Mouse (Mus musculus): ENCODE measurements around the gene Aven. TPM values are rescaled to one million over a fixed set of nuclear protein-coding genes. Genes with fewer than 3 reads are reported as not detected.

The Aven gene
- polyA plus RNA-seq, 1 experiment from 2014 or later: 10.1 TPM

DNA sequence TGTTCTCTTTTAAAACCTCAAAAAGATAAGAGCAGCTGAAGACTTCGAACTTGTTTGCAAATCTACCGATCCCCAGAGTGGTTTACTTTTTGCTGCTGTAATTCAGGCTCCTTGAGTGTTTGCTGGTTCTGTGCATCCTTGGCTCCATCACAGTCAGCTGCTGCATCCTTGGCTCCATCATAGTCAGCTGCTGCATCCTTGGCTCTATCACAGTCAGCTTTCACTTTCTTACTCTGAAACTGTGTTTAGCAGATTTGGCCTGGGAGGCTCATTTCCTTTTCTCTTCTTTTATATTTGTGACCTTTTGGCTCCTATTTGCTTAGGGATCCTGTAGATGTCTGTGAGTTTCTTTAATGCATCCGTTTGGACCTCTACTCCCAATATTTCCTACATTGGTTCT, 24.5 kb downstream of the Aven start:
- H3K9ac ChIP-seq (replicated peaks): no peak overlapping the region
- H3K4me1 ChIP-seq (replicated peaks): no peaks in the 10 kb centered on the region
- H3K4me3 ChIP-seq (replicated peaks): no peak overlapping the region
- no peaks in the 10 kb centered on the region for H3K9me3 ChIP-seq
- no peak overlapping the region for H3K4me2 ChIP-seq
- H3K27ac ChIP-seq: no peak overlapping the region
- 94% methylated on average over 3 of the region's 3 CpGs for WGBS
- 0 out of 2 replicates have a peak, but pooled peaks cover 2% of the 10 kb centered on the region for H3K36me3 ChIP-seq
- H3K27me3 ChIP-seq: no peaks in the 10 kb centered on the region
- ATAC-seq (ENCODE audit: insufficient number of reproducible peaks, insufficient read depth, low FRiP score, low TSS enrichment, low read depth): no peak

DNA sequence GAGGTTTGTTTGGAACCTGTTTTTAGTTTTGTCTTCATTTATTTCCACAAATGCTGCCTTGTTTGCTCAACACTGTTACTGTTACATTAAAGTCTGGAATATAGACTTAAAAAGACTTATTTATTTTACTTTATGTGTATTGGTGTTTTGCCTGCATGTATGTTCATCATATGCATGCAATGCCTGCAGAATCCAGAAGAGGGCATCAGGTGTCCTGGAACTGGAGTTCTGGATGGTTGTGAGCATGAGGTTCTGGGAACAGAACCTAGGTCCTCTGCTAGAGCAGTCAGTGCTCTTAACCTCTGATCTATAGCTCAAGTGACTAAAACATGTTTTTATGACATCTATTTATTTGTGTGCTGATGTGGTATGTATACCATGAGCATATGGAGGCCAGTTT, 25.8 kb downstream of the Aven start:
- Histone ChIP-seq H3K4me3 (replicated peaks) (no peak overlapping the region), H3K27ac (no peak overlapping the region), H3K9ac (replicated peaks) (no peak overlapping the region), H3K27me3 (no peaks in the 10 kb centered on the region), H3K36me3 (0 out of 2 replicates have a peak, but pooled peaks cover 2% of the 10 kb centered on the region), H3K4me1 (replicated peaks) (no peaks in the 10 kb centered on the region), H3K9me3 (no peaks in the 10 kb centered on the region), H3K4me2 (no peak overlapping the region)
- no peak for ATAC-seq (ENCODE audit: insufficient number of reproducible peaks, insufficient read depth, low FRiP score, low TSS enrichment, low read depth)

DNA sequence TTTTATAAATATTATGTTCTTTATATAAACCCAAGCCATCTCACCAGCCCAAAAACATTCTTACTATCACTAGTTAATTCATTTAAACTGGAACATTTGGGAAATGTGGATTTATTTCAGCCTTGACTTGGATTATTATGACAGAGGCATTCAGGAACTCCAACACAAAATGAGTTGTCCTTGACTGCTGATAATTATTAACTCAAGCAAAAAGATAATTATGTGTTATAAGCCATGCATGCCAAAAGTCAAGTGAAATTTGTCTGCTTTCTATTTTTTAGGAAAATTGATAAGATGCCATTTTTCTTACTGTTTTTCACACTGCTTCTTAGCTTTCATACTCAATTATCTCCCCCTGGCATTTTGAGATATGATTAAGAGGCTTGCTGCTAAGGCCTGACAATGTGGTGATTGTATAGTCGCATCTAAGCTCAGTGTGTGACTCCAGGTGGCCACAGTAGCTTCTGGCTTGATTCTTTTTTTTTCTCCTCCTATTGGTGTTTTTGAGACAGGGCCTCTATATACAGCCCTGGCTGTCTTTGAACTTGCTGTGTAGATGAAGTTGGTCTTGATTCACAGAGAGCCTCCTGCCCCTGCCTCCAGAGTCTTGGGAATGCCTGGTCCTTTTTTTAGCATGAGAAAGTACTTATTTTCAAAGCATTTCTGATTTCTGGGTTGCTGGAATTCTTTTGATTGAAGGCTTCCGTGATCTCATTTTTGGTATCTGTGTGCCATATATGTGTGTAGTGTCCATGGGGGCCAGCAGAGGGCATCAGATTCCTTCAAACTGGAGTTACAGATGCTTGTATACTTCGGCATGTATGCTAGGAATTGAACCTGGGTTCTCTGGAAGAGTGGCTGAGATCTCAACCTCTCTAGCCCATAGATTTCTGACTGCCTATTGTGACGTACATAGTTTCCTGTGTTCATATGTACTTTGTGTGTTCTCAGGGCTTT, 28.0 kb downstream of the Aven start:
- no peaks in the 10 kb centered on the region for H3K27me3 ChIP-seq
- no peak for ATAC-seq (ENCODE audit: insufficient number of reproducible peaks, insufficient read depth, low FRiP score, low TSS enrichment, low read depth)
- H3K4me1 ChIP-seq (replicated peaks): no peaks in the 10 kb centered on the region
- H3K9me3 ChIP-seq: no peaks in the 10 kb centered on the region
- no peak overlapping the region for H3K27ac ChIP-seq
- H3K36me3 ChIP-seq: 0 out of 2 replicates have a peak, but pooled peaks cover 2% of the 10 kb centered on the region
- WGBS: 89% methylated on average over 4 of the region's 4 CpGs
- no peak overlapping the region for H3K4me3 ChIP-seq (replicated peaks)
- no peak overlapping the region for H3K9ac ChIP-seq (replicated peaks)
- no peak overlapping the region for H3K4me2 ChIP-seq

DNA sequence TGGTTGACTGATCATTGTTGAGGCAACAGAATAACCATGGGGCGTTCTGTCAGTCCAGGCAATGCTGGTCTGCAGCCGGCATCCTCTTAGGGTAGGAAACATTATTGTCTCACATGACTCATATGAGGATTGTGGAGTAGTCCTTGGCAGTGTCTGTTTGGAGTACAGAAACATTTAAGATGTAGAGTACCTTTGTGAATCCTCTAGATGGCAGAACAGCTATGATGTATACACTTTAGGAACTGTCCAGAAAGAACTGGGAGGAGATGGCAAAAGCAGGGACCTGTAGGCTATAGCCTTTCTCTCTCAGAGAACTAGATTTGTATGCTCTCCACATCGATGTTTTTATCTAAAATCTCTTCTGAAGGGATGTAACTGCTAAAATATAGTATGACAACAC, 34.2 kb downstream of the Aven start:
- Histone ChIP-seq H3K4me1 (replicated peaks) (no peaks in the 10 kb centered on the region), H3K4me2 (no peak overlapping the region), H3K4me3 (replicated peaks) (no peak overlapping the region), H3K9ac (replicated peaks) (no peak overlapping the region), H3K9me3 (no peaks in the 10 kb centered on the region), H3K27ac (no peak overlapping the region), H3K27me3 (no peaks in the 10 kb centered on the region), H3K36me3 (no peaks in the 10 kb centered on the region)
- ATAC-seq (ENCODE audit: insufficient number of reproducible peaks, insufficient read depth, low FRiP score, low TSS enrichment, low read depth): no peak
- WGBS: 94% methylated on average over 3 of the region's 3 CpGs

DNA sequence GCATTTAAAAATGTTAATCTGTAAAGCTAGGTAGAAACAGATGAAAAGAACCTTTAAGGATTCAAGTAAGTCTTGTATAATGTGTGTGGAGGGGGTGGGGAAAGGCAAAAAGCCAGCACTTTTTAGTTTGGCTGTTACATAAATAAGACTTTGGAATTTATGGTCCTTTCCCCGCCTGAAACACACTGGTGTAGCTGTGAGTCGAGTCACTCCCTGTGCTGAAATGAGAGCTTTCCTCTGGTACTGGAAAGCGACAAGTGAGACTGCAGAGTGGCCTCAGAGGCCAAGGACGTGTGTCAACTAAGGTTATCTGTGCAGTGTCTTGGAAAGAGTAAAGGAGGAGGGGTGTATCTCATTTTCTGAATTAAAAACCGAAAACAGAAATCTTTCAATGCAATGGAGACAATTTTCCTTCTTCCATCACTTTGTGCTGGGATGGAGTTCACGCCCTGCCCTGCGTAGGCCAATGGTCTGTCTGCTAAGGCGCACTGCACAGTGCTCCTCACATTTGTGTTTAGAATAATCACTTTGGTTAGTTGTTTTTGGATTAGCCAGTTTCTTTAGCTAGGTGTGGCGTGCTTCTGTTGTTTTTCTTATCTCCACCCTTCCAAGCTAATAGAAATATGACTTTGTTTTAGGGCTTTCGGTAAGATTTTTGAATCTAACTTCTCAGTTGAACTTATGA, 40.2 kb downstream of the Aven start:
- Histone ChIP-seq H3K9ac (replicated peaks) (no peak overlapping the region), H3K4me2 (no peak overlapping the region), H3K4me1 (replicated peaks) (no peaks in the 10 kb centered on the region), H3K4me3 (replicated peaks) (no peak overlapping the region), H3K36me3 (no peaks in the 10 kb centered on the region), H3K27me3 (no peaks in the 10 kb centered on the region), H3K27ac (no peak overlapping the region), H3K9me3 (no peaks in the 10 kb centered on the region)
- WGBS: 64% methylated on average over 10 of the region's 10 CpGs
- ATAC-seq (ENCODE audit: insufficient number of reproducible peaks, insufficient read depth, low FRiP score, low TSS enrichment, low read depth): no peak

DNA sequence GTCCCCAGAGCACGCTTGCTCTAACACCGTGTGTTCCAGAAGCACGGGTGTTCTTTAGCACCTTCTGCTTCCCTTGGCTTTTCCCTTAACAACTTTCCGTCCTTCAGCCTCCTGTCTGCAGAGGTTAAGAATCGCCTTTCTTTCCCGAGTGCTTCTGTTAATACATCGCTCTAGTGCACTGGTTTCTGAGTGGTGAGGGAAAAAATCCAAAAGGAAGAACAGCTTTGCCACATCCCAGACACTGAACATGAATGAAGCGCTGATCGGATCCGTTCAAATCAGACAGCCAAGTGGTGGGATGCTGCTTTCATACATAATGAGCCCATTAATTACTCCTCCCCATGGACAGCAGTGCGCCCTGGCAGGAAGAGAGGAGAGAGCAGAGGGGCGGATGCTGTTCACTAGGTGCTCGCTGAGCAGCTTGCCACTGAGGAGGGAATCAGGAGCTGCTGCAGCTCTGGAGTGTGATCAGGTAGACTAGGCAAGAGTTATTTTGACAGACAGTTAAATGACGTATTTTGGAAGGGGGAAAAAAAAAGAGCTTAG, 42.0 kb downstream of the Aven start:
- WGBS: 66% methylated on average over 14 of the region's 14 CpGs
- H3K36me3 ChIP-seq: no peaks in the 10 kb centered on the region
- ATAC-seq (ENCODE audit: insufficient number of reproducible peaks, insufficient read depth, low FRiP score, low TSS enrichment, low read depth): no peak

DNA sequence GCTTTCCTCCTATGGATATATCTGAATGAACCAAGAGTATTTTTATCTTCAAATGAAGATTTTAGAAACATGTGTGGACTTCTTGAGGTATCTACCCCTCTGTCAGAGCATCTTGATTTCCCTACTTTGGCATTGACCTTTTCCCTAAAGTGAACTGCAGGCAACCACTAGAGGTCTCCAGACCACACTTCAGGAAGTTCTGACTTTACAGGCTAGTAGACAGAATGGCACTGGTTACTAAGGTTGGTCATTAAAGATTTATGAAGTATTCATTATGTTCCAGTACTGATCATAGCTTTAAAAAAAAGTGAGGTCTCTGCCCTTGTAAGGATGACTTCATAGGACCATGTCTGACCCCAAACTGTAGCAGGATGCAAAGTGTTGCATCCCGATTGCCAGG, 46.0 kb downstream of the Aven start:
- Histone ChIP-seq H3K9me3 (no peaks in the 10 kb centered on the region), H3K9ac (replicated peaks) (no peak overlapping the region), H3K27me3 (no peaks in the 10 kb centered on the region), H3K27ac (no peak overlapping the region), H3K4me3 (replicated peaks) (no peak overlapping the region), H3K4me1 (replicated peaks) (no peaks in the 10 kb centered on the region), H3K36me3 (no peaks in the 10 kb centered on the region), H3K4me2 (no peak overlapping the region)
- no peak for ATAC-seq (ENCODE audit: insufficient number of reproducible peaks, insufficient read depth, low FRiP score, low TSS enrichment, low read depth)
- WGBS: 88% methylated on average over 1 of the region's 1 CpGs

More for the DNA sequence above, 42.0 kb downstream of the Aven start:
- H3K27ac ChIP-seq: no peak overlapping the region
- H3K4me3 ChIP-seq (replicated peaks): no peak overlapping the region
- no peaks in the 10 kb centered on the region for H3K9me3 ChIP-seq
- H3K4me1 ChIP-seq (replicated peaks): no peaks in the 10 kb centered on the region
- no peaks in the 10 kb centered on the region for H3K27me3 ChIP-seq
- no peak overlapping the region for H3K9ac ChIP-seq (replicated peaks)
- no peak overlapping the region for H3K4me2 ChIP-seq

DNA sequence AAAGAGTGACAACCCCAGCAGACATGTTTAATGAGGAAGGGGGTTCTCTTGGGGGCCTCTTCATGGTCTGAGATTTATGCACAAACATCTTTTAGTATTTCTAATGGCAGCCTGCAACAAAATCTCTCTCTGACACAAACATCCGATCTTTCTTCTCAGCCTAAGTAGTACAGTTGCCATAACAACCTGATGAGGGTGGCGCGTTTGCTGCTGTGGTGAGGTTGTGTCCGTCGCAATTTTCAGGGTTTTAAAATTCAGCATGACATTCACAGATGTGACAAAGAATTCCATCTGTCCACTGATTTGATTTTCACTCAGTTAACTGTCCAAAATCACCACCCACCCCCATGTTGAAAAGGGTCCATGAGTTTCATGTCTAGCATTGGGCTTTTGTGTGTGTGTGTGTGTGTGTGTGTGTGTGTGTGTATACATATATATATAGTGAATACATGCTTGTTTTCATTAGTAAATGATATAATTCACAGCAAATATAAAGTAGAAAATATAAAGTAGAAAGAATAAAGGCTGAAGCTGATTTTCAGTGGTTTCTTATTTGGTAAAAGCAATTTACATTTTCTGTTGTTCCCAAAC, 49.0 kb downstream of the Aven start:
- Histone ChIP-seq H3K36me3 (no peaks in the 10 kb centered on the region), H3K27ac (no peak overlapping the region), H3K4me2 (no peak overlapping the region), H3K4me1 (replicated peaks) (no peaks in the 10 kb centered on the region), H3K27me3 (no peaks in the 10 kb centered on the region), H3K9ac (replicated peaks) (no peak overlapping the region), H3K9me3 (no peaks in the 10 kb centered on the region), H3K4me3 (replicated peaks) (no peak overlapping the region)
- WGBS: 88% methylated on average over 5 of the region's 5 CpGs
- ATAC-seq (ENCODE audit: insufficient number of reproducible peaks, insufficient read depth, low FRiP score, low TSS enrichment, low read depth): no peak

GRCm38 (mm10) chr2:112556527-112556926, 63.8 kb downstream of the Aven start:
- Histone ChIP-seq H3K9ac (replicated peaks) (no peak overlapping the region), H3K27me3 (no peaks in the 10 kb centered on the region), H3K4me1 (replicated peaks) (no peaks in the 10 kb centered on the region), H3K4me3 (replicated peaks) (no peak overlapping the region), H3K4me2 (no peak overlapping the region), H3K9me3 (no peaks in the 10 kb centered on the region), H3K36me3 (no peaks in the 10 kb centered on the region), H3K27ac (no peak overlapping the region)
- 81% methylated on average over 10 of the region's 10 CpGs for WGBS
- ATAC-seq (ENCODE audit: insufficient number of reproducible peaks, insufficient read depth, low FRiP score, low TSS enrichment, low read depth): no peak

DNA sequence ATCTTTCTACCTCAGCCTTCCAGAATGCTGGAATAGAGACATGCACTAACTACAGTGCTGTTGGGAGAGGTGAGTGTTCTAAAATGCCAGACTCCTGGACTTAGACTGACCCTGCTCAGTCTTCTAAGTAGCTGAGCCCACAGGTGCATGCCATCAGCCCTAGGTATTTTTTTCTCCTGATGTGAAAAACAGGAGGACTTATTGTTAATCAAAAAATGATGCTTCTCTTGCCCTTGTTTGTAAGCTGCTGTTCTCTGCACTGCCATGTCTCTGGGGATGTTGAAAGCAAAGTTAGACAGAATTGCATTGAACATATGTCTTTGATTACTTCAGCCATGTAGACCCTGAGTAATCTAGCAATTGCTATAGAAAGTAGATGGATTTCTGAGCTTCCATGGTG, 64.7 kb downstream of the Aven start:
- Histone ChIP-seq H3K4me2 (no peak overlapping the region), H3K9ac (replicated peaks) (no peak overlapping the region), H3K36me3 (no peaks in the 10 kb centered on the region), H3K27me3 (no peaks in the 10 kb centered on the region), H3K9me3 (no peaks in the 10 kb centered on the region), H3K4me1 (replicated peaks) (no peaks in the 10 kb centered on the region), H3K4me3 (replicated peaks) (no peak overlapping the region), H3K27ac (no peak overlapping the region)
- peak; percentile 81 for ATAC-seq (ENCODE audit: insufficient number of reproducible peaks, insufficient read depth, low FRiP score, low TSS enrichment, low read depth)

DNA sequence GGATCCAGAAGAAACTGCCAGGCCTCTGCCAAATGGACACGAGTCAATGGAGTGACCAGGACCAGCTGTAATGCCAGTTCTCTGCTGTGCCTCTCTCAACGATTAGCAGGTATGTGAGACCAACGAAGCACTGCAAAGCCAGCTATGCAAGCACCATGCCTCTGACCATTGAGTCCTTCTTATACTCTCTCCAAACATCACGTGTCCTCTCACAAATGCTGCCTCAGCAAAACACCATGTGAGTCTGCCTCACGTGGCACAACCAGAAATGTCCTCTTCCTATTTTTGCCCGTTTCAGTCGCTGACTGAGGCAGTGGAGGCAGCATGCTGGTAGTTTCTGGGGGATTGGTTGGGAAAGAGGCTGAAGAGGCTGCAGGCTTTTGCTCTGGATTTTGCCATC, 68.8 kb downstream of the Aven start:
- H3K4me3 ChIP-seq (replicated peaks): no peak overlapping the region
- no peaks in the 10 kb centered on the region for H3K36me3 ChIP-seq
- no peak overlapping the region for H3K9ac ChIP-seq (replicated peaks)
- no peaks in the 10 kb centered on the region for H3K9me3 ChIP-seq
- no peak overlapping the region for H3K27ac ChIP-seq
- H3K4me1 ChIP-seq (replicated peaks): 0 out of 2 replicates have a peak, but pooled peaks cover 4% of the 10 kb centered on the region
- ATAC-seq (ENCODE audit: insufficient number of reproducible peaks, insufficient read depth, low FRiP score, low TSS enrichment, low read depth): no peak
- WGBS: 89% methylated on average over 7 of the region's 7 CpGs
- H3K4me2 ChIP-seq: no peak overlapping the region
- H3K27me3 ChIP-seq: no peaks in the 10 kb centered on the region

Measured in limb, embryonic 12.5 days (tissue).